Mouse (Mus musculus) liver, adult 2 months (tissue): ENCODE results near the gene Rpl23.

Source experiments
- CTCF ChIP-seq: fragments of 200-500 bp; IDR thresholded peaks from 2 replicates; pipeline ENCODE4 v1.5.1; 2011; ENCODE audit warnings: low read depth, low read length, control low read depth
- POLR2A ChIP-seq: fragments of 200-500 bp; IDR thresholded peaks from 2 replicates; pipeline ENCODE4 v1.6.1; 2011; ENCODE audit warnings: low read length, control low read depth; ENCODE audit not compliant: insufficient read depth; ENCODE audit errors: extremely low read depth

DNA sequence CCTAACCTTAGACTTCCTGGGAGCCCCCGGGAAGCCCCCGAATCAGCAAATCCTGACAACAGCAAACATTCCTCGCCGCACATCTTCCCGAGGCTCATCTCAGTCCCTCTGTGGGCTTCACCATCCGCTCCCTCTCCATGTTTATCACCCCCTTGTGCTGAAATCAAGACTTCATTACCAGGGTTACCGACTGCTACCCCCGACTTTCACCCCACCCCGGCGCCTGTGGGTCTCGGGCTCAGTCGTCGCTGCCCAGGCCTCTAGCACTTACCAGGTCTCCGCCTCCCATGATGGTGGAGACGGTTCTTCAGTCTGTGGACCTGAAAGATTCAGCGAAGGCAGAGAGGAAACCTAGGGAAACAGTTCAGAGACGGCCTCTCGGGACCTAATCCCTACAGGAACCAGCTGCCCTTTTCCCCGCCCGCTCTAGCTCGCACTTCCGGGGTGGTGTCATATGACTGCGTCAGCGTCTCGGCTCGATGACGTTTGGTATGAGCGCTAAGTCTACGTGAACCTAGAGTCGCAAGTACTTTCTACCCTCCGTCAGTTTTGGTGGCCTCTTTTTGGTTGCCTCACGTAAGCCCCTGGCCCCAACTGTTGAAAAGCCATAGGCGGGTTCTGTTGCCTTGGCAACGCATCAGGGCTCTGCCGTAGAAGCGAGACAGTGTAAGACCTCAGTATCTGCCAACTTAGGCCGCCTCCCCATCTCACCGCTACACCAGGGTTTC is 15.9 kb downstream of the Rpl23 start, which contains the start of gene Cwc25:
- no peak for TF ChIP-seq POLR2A
- no peak for TF ChIP-seq CTCF
